Mouse (Mus musculus) megakaryocyte progenitor cell, adult 5-6 weeks (primary cell): ENCODE results near the gene Fcrl6. TPM values are rescaled to one million over a fixed set of nuclear protein-coding genes. Genes with fewer than 3 reads are reported as not detected.

Experiments
- ATAC-seq: replicated peaks from 2 replicates; pipeline ENCODE4 v1.8.0; 2016; ENCODE audit warnings: mild to moderate bottlenecking, moderate TSS enrichment, inconsistent platforms; ENCODE audit not compliant: poor library complexity
- total RNA-seq, 2 experiments: library from RNA; stranded (forward) in 1 of 2; stranded (reverse) in 1 of 2; fragments of 157-497, 149-512 nt in 1 of 2; fragments of 200-1000 nt in 1 of 2; gene quantifications; 2 replicates each; pipeline versions ENCODE4 v1.2.3 to v1.2.4; 2015 to 2017

The Fcrl6 gene
- total RNA-seq (2015) (not detected in 2 replicates), total RNA-seq (2017) (not detected in 2 replicates)

- ATAC-seq, result no peak
Observed at GRCm38 (mm10) chr1:172602326-172602725, at the start of gene Fcrl6. Gene Fcrl6, minus strand, starts transcription at chr1:172602551.

- ATAC-seq, result no peak
Observed at GRCm38 (mm10) chr1:172651288-172651987, 49.1 kb upstream of the Fcrl6 start.

- ATAC-seq, result peak; percentile 70
Observed at GRCm38 (mm10) chr1:172650519-172651287, 48.4 kb upstream of the Fcrl6 start.

DNA sequence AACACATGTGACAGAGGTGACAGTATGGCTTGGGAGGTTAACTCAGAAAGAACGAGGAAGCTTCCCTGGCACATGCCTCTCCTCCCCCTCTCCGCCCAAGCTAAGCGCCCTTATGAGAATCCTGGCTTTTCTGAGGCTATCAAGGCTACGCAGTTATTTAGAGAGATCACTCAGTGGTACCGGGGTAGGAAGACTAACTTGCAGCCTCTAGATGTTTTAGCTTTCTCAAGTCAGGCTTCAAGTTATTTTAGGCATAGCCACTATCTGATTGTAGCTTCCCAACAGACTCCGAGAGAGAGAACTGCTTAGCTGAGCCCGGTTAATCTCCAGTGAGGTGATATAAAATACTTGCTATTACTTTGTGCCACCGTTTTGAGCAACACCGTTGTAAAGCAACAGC lies 47.0 kb upstream of the Fcrl6 start:
- ATAC-seq, result no peak

DNA sequence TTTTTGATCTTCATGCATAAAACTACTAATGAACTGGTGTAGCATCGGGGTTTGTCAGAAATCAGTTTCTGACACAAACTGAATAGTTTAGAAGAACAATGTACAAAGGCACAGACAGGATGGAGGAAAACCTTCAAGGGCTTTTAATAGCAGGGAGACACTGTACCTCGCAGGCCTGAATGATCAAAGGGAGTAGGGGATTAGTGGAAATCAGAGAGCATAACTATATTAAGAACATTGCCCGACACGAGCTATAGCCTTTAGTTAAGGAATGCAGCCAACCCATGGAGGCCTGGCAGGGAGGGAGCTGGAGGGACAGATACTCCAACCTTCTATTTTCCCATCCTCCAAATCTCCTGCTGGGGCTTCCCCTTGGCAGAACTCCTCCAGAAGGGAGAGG lies 44.9 kb upstream of the Fcrl6 start:
- no peak for ATAC-seq

DNA sequence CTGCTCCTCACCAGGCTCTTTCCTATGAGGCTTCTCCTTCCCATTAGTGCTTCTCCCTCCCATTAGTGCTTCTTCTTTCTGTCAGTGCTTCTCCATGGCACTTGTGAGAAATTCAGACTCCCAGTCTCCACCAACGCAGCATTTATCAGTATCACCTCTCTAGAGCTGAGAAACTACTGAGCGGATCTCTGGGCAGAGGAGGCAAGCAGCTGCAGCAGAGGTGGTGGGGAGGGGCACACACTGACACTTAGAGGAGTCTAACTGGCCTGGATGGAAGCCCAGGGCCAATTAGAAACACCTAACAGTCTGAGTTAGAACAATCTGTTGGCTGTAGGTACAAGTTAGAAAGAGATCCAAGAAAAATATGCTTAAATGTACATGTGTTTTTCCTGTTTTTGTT lies 36.4 kb upstream of the Fcrl6 start:
- no peak for ATAC-seq

DNA sequence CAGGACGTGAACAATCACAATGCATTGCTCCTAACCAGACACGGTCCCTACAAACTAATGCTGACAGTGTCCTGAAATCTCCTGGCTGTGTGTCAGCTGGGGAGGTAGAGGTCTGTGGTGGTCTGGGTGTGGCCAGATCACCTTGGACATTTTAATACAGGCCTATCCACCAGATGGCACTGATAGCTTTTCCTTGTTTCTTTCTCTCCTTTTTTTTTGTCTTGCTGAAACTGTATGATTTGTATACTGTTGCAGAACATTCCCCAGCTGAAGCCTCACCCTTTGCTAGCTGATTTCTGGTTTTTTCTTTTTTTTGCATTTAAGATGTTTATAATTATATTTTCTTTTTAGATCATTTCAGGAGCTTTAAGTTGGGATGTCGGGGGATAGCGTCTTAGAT lies 35.5 kb upstream of the Fcrl6 start:
- no peak for ATAC-seq

DNA sequence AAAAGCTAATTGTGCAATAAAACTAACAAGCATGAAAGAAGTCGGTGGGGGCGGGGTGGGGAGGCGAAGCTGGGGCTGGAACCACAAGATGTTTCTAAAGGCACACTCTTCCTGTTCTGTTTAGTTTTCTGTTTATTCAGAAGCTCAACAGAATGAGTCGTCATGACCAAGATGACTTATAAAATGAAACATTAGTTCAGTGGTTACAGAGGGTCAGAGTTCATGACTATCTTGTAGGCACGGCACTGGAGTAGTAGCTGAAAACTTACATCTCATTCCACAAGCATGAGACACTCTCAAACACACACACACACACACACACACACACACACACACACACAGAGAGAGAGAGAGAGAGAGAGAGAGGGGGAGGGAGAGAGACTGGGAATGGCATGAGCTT lies 33.9 kb upstream of the Fcrl6 start:
- no peak for ATAC-seq

DNA sequence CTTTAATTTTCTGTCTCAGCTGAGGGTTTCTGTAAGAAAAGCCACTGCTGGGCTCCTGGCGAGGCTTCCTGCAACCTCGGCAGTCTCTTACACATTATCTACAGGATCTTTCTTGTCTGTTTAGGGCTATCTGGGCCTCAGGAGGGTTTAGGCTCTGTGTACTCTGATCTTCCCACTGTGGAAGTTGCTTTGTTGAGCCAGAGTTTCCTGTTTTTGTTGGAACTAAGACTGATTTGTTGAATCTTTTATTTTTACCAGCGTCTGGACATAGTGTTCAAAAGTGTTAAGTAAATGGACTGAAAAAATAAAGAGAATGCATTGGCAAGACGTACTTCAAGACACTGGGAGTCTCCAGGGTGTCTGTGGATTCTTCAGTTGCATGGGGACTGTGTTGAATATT lies 32.9 kb upstream of the Fcrl6 start:
- ATAC-seq, result no peak

GRCm38 (mm10) chr1:172634136-172634535 lies 31.8 kb upstream of the Fcrl6 start:
- no peak for ATAC-seq

- ATAC-seq, result peak; percentile 87
Observed at GRCm38 (mm10) chr1:172632451-172633326, 30.3 kb upstream of the Fcrl6 start, which contains the start of gene Dusp23. Gene Dusp23, minus strand, starts transcription at chr1:172632962.

GRCm38 (mm10) chr1:172631721-172632120 lies 29.4 kb upstream of the Fcrl6 start:
- ATAC-seq, result no peak

DNA sequence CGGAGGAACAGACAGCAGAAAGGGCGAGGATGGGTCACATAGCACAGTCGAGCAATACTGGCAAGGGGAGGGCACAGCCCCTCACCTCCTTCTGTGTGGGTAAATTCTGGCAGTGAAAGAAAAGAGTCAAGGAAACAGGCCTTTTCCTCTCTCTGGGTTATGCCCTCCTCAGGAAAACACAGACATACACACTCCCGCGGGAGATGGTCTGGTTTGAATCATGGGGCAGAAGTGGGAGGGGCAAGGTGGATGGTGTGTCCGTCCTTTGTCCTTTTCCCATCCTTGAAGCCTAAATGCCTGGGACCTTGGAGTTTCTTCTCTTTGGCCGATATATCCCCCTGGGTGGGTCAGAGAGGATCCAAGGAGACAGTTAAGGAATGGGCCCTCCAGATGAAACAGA lies 27.5 kb upstream of the Fcrl6 start:
- no peak for ATAC-seq

GRCm38 (mm10) chr1:172626306-172626705 lies 24.0 kb upstream of the Fcrl6 start:
- no peak for ATAC-seq

DNA sequence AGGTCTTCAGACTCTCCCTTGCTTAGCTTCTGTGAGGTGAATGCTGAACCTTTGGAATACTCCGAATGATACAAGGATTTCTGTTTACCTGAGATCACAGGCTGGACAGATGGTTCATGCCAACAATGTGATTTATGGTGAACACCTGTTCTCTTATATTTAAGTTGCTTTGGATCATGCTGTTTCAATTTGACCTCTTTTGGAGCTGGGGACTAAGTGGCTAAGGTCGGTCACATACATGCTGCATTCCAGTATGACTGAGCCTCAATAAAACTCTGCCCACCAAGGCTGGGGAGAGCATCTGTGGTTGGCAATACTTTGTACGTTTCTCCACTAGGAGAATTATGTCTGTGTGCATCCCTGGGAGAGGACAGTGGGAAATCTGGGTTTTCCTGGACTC lies 21.7 kb upstream of the Fcrl6 start:
- ATAC-seq, result no peak

DNA sequence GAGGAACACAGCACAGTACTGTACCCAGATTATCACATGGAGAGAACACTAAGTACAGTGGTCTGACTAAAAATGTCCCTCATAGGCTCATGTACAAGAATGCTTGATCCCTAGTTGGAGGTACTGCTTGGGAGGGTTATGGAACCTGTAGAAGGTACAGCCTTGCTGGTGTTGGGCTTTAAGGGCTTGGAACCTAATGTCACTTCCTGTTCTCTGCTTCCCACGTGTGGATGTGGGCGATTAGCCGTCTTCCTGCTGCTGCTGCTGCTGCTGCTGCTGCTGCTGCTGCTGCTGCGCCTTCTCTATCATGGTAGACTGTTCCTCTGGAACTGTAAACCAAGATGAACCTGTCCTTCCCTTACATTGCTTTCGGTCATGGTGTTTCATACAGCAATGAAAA lies 21.2 kb upstream of the Fcrl6 start:
- ATAC-seq, result peak; percentile 45

DNA sequence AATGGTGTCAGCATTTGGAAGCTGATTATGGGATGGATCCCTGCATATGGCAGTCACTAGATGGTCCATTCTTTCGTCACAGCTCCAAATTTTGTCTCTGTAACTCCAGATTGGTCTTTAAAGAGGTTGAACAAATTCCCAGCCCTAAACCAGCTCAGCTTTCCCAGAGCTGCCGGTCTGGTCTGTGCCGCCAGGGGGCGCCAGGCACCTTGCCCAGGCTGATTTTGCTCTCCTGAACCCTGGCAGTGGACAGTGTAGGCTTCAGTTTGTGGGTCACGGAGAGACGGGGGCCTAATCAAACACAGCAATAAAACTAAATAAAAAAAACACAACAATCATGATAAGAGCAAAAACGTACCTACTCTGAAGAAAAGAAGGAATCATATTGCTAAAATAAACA lies 16.9 kb upstream of the Fcrl6 start:
- peak; percentile 87 for ATAC-seq

- ATAC-seq, result no peak
Observed at GRCm38 (mm10) chr1:172618141-172618540, 15.8 kb upstream of the Fcrl6 start.

DNA sequence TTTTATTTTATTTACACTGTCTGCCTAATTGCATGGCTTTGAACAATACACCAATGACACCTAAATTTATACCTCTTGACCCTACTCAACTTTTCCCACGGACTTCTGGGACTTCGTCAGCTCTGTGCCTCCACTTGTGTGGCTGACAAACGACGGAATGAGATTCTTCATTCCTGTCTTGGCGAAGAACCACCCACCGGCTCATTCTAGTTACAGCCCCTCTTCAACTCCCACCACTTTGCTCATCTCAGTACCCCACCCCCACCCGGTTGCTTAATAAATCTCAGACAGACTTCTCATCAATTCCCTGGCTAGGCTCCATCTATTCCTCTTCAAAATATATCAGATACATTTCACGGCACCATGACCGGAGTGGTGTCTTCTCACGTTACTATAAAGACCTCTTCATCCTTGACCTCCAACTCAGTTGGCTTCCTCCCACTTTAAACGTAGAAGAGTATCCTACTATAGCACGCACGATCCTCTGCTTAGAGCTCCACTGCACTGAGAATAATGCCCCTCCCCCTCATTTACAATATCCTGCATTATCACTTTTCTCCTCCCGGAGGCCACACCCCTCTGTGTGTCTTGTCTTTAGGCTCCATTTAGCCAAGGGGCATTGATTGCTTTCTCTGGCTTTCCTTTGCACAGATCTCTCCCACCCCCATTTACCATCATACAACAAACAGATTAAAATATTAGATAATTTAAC lies 15.2 kb upstream of the Fcrl6 start:
- no peak for ATAC-seq

GRCm38 (mm10) chr1:172616537-172617300 lies 14.4 kb upstream of the Fcrl6 start:
- ATAC-seq, result no peak
